ENCODE assay signal across 13 mouse cellular contexts in the genomic region with DNA sequence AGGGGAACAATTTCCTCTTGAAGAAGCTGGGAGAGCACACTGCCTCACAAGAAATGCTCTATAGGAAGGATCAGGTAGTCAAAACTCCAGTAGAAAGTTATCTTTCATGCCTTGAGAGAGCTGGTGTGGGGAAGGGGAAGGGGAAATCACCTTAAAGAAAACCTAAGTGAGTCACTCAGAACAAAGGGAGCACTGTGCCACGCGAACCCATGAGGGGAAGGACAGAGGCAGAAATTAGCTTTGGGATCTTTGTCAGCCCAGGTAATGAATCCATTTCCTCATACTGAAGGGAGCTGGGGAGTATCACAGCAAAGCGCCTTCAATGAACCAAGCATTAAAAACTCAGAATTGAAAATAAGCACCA. TPM values are rescaled to one million over a fixed set of nuclear protein-coding genes. Genes with fewer than 3 reads are reported as not detected.
DNase-seq lines count a peak whose midpoint lies in the region; ATAC-seq and TF ChIP-seq lines count a peak whose summit lies in the region.
"Had no signal": no experiment of that assay in that cellular context is flagged by ENCODE, and none has a peak within 500 bp of the region (broad histone marks: within the 10 kb centered on the region; RNA-seq: fewer than 3 reads in every experiment).

No protein-coding gene starts in this region.

- H3K4me1 ChIP-seq in kidney, embryonic 14.5 days (ENCODE audit: control insufficient read depth, insufficient read depth, low read length), result peaks cover 6% of the 10 kb centered on the region; the same call in 1 of the 2 replicates
- no peaks in the 10 kb centered on the region for H3K4me1 ChIP-seq in kidney, adult 2 months (ENCODE audit: control insufficient read depth, insufficient read depth, low read length)
- peaks cover 14% of the 10 kb centered on the region for H3K4me1 ChIP-seq in thymus, adult 2 months (replicated peaks; ENCODE audit: control insufficient read depth, insufficient read depth, low read length)
- H3K4me1 ChIP-seq in intestine, embryonic 14.5 days (replicated peaks; ENCODE audit: control insufficient read depth, insufficient read depth, low read length), result peaks cover 17% of the 10 kb centered on the region
- H3K4me1 ChIP-seq in stomach, embryonic 15.5 days, result no peaks in the 10 kb centered on the region
- H3K4me1 ChIP-seq: hindbrain, embryonic 15.5 days; neural tube, embryonic 12.5 days had no signal

- no peak for TF ChIP-seq CTCF in kidney, adult 2 months (conservative IDR thresholded peaks at IDR 0.05; ENCODE audit: insufficient read depth, insufficient read length, low read depth, low read length)
- TF ChIP-seq CTCF in thymus, adult 2 months (IDR thresholded peaks at IDR 0.05; ENCODE audit: borderline replicate concordance, control insufficient read depth, extremely low read depth, insufficient read depth, low read length, poor library complexity), result no peak

- WGBS in kidney, embryonic 14.5 days, result 69% methylated on average over 3 of the region's 3 CpGs
- 83% methylated on average over 3 of the region's 3 CpGs for WGBS in kidney, adult 2 months
- 56% methylated on average over 3 of the region's 3 CpGs for WGBS in thymus, adult 2 months
- 74% methylated on average over 3 of the region's 3 CpGs for WGBS in intestine, embryonic 14.5 days
- 73% methylated on average over 3 of the region's 3 CpGs for WGBS in stomach, embryonic 15.5 days

- no peak overlapping the region for H3K9ac ChIP-seq in kidney, embryonic 14.5 days (ENCODE audit: low read depth, low read length)
- H3K9ac ChIP-seq in intestine, embryonic 14.5 days (ENCODE audit: low read length), result no peak overlapping the region
- no peak overlapping the region for H3K9ac ChIP-seq in stomach, embryonic 15.5 days
- H3K9ac ChIP-seq: hindbrain, embryonic 15.5 days; neural tube, embryonic 12.5 days had no signal

- TF ChIP-seq POLR2A in kidney, adult 2 months (IDR thresholded peaks at IDR 0.05; ENCODE audit: low read depth, low read length), result no peak
- TF ChIP-seq POLR2A in thymus, adult 2 months (IDR thresholded peaks at IDR 0.05; ENCODE audit: control insufficient read depth, extremely low read depth, insufficient read depth, low read length, poor library complexity), result no peak

- H3K27me3 ChIP-seq in kidney, embryonic 14.5 days (ENCODE audit: control insufficient read depth, insufficient read depth, low read length), result no peaks in the 10 kb centered on the region
- no peaks in the 10 kb centered on the region for H3K27me3 ChIP-seq in kidney, adult 2 months (replicated peaks; ENCODE audit: control insufficient read depth, insufficient read depth, low read length)
- no peaks in the 10 kb centered on the region for H3K27me3 ChIP-seq in thymus, adult 2 months (ENCODE audit: control insufficient read depth, insufficient read depth, low read length)
- no peaks in the 10 kb centered on the region for H3K27me3 ChIP-seq in intestine, embryonic 14.5 days (replicated peaks; ENCODE audit: control insufficient read depth, insufficient read depth, low read length)
- no peaks in the 10 kb centered on the region for H3K27me3 ChIP-seq in stomach, embryonic 15.5 days (replicated peaks)
- H3K27me3 ChIP-seq: hindbrain, embryonic 15.5 days; neural tube, embryonic 12.5 days had no signal

- 0 out of 2 replicates have a peak overlapping the region, but pooled peaks have one; percentile 10 for H3K4me2 ChIP-seq in kidney, embryonic 14.5 days (replicated peaks; ENCODE audit: low read depth, low read length)
- no peak overlapping the region for H3K4me2 ChIP-seq in intestine, embryonic 14.5 days (ENCODE audit: low read length)
- H3K4me2 ChIP-seq in stomach, embryonic 15.5 days, result no peak overlapping the region
- H3K4me2 ChIP-seq: hindbrain, embryonic 15.5 days; neural tube, embryonic 12.5 days had no signal

- no peak overlapping the region for H3K4me3 ChIP-seq in kidney, embryonic 14.5 days (ENCODE audit: low read length)
- no peak overlapping the region for H3K4me3 ChIP-seq in kidney, adult 2 months (ENCODE audit: insufficient read depth, low read depth, low read length)
- no peak overlapping the region for H3K4me3 ChIP-seq in thymus, adult 2 months (ENCODE audit: control insufficient read depth, insufficient read depth, low read length)
- no peak overlapping the region for H3K4me3 ChIP-seq in intestine, embryonic 14.5 days (ENCODE audit: low read depth, low read length)
- no peak overlapping the region for H3K4me3 ChIP-seq in stomach, embryonic 15.5 days (replicated peaks)
- H3K4me3 ChIP-seq: hindbrain, embryonic 15.5 days; layer of hippocampus, adult 2 months; neural tube, embryonic 12.5 days had no signal

- DNase-seq in kidney, adult 2 months, result no peak
- no peak for DNase-seq in thymus, adult 2 months
- no peak for DNase-seq in thymus, postnatal 4 days
- DNase-seq in intestine, embryonic 14.5 days (ENCODE audit: low spot score), result no peak
- no peak for DNase-seq in embryo, embryonic 9.5 days (ENCODE audit: extremely low spot score)
- DNase-seq in embryo, embryonic 11 days, result no peak
- DNase-seq: adrenal gland, postnatal 10 days; left cerebral cortex, postnatal 4 days had no signal

- no peaks in the 10 kb centered on the region; the same call in 1 of the 2 replicates for H3K9me3 ChIP-seq in kidney, embryonic 14.5 days (ENCODE audit: control insufficient read depth, low read length)
- H3K9me3 ChIP-seq in intestine, embryonic 14.5 days (ENCODE audit: control insufficient read depth, low read length), result no peaks in the 10 kb centered on the region
- H3K9me3 ChIP-seq in stomach, embryonic 15.5 days, result no peaks in the 10 kb centered on the region
- H3K9me3 ChIP-seq: hindbrain, embryonic 15.5 days; neural tube, embryonic 12.5 days had no signal

- H3K36me3 ChIP-seq in kidney, embryonic 14.5 days (ENCODE audit: control insufficient read depth, insufficient read depth, low read length), result peaks cover 32% of the 10 kb centered on the region
- peaks cover 3% of the 10 kb centered on the region for H3K36me3 ChIP-seq in kidney, adult 2 months (ENCODE audit: control insufficient read depth, insufficient read depth, low read length)
- no peaks in the 10 kb centered on the region for H3K36me3 ChIP-seq in thymus, adult 2 months (ENCODE audit: control insufficient read depth, insufficient read depth, low read length)
- peaks cover 40% of the 10 kb centered on the region for H3K36me3 ChIP-seq in intestine, embryonic 14.5 days (ENCODE audit: control insufficient read depth, insufficient read depth, low read length)
- peaks cover 7% of the 10 kb centered on the region; the same call in 1 of the 2 replicates for H3K36me3 ChIP-seq in stomach, embryonic 15.5 days

- ATAC-seq in kidney, embryonic 14.5 days (ENCODE audit: low FRiP score, low TSS enrichment), result peak; percentile 12; the same call in 1 of the 2 replicates
- ATAC-seq in intestine, embryonic 14.5 days (replicated peaks; ENCODE audit: low FRiP score, low TSS enrichment, low read depth), result no peak; the same call in 1 of the 2 replicates
- ATAC-seq in stomach, embryonic 15.5 days (ENCODE audit: insufficient read depth, low FRiP score, low read depth), result no peak

- peak overlapping the region; percentile 76 for H3K27ac ChIP-seq in kidney, embryonic 14.5 days (ENCODE audit: low read depth, low read length)
- H3K27ac ChIP-seq in kidney, adult 2 months (ENCODE audit: insufficient read depth, low read depth, low read length), result no peak overlapping the region
- peak overlapping the region; percentile 42; the same call in 1 of the 2 replicates for H3K27ac ChIP-seq in thymus, adult 2 months (ENCODE audit: control insufficient read depth, insufficient read depth, low read length)
- H3K27ac ChIP-seq in intestine, embryonic 14.5 days (ENCODE audit: low read depth), result peak overlapping the region; percentile 85
- H3K27ac ChIP-seq in stomach, embryonic 15.5 days, result peak overlapping the region; percentile 72
- H3K27ac ChIP-seq: hindbrain, embryonic 15.5 days; layer of hippocampus, adult 2 months; neural tube, embryonic 12.5 days had no signal

RNA-seq across cellular contexts. Expression of gene Thada, which starts 45.7 kb away (rescaled TPM):
- 8.5 and 15.8 TPM in 2 replicates for polyA plus RNA-seq in kidney, embryonic 14.5 days (2014; fragmentation: Nextera tagmentation; extraction: Ambion mirVana)
- 9.4 and 10.1 TPM in 2 replicates for polyA plus RNA-seq in kidney, adult 2 months (2012; rRNA removed)
- 40.1 and 40.6 TPM in 2 replicates for polyA plus RNA-seq in thymus, adult 2 months (2012; rRNA removed)
- 10.8 and 12.3 TPM in 2 replicates for polyA plus RNA-seq in intestine, embryonic 14.5 days (2014; fragmentation: Nextera tagmentation; extraction: Ambion mirVana)
- 7.8 TPM in 2 replicates for polyA plus RNA-seq in stomach, embryonic 15.5 days (2015; fragmentation: Nextera tagmentation; extraction: Ambion mirVana)
